Mouse (Mus musculus): ENCODE results near the gene Spo11. TPM values are rescaled to one million over a fixed set of nuclear protein-coding genes. Genes with fewer than 3 reads are reported as not detected.

Gene Spo11
- polyA plus RNA-seq, 1 experiment, result 0.15 TPM

GRCm38 (mm10) chr2:173036611-173037010, 59.1 kb downstream of the Spo11 start:
- DNase-seq, result no peak
- H3K4me3 ChIP-seq (replicated peaks; ENCODE audit: extremely low read depth, low read depth, low read length), result no peak overlapping the region
- no peak for TF ChIP-seq CTCF (IDR thresholded peaks at IDR 0.05; ENCODE audit: insufficient read depth, low read length)
- no peak for TF ChIP-seq POLR2A (IDR thresholded peaks at IDR 0.05; ENCODE audit: borderline replicate concordance, extremely low read depth, low read depth, low read length)
- 60% methylated on average over 4 of the region's 4 CpGs for WGBS
- peaks cover 16% of the 10 kb centered on the region for H3K4me1 ChIP-seq (ENCODE audit: control insufficient read depth, insufficient read depth, low read length)

- TF ChIP-seq CTCF (IDR thresholded peaks at IDR 0.05; ENCODE audit: insufficient read depth, low read length) (no peak), POLR2A (IDR thresholded peaks at IDR 0.05; ENCODE audit: borderline replicate concordance, extremely low read depth, low read depth, low read length) (no peak)
- Histone ChIP-seq H3K4me3 (replicated peaks; ENCODE audit: extremely low read depth, low read depth, low read length) (no peak overlapping the region), H3K4me1 (ENCODE audit: control insufficient read depth, insufficient read depth, low read length) (peaks cover 16% of the 10 kb centered on the region)
- WGBS, result 83% methylated on average over 5 of the region's 5 CpGs
- DNase-seq, result no peak
These were observed 59.8 kb downstream of the Spo11 start for GRCm38 (mm10) chr2:173037347-173037746.

GRCm38 (mm10) chr2:173037827-173038607, 60.5 kb downstream of the Spo11 start:
- no peak overlapping the region for H3K4me3 ChIP-seq (replicated peaks; ENCODE audit: extremely low read depth, low read depth, low read length)
- no peak for DNase-seq
- peaks cover 16% of the 10 kb centered on the region for H3K4me1 ChIP-seq (ENCODE audit: control insufficient read depth, insufficient read depth, low read length)
- TF ChIP-seq CTCF (IDR thresholded peaks at IDR 0.05; ENCODE audit: insufficient read depth, low read length) (no peak), POLR2A (IDR thresholded peaks at IDR 0.05; ENCODE audit: borderline replicate concordance, extremely low read depth, low read depth, low read length) (no peak)
- WGBS, result 56% methylated on average over 7 of the region's 7 CpGs

GRCm38 (mm10) chr2:173039041-173039440, 61.5 kb downstream of the Spo11 start:
- no peak for TF ChIP-seq CTCF (IDR thresholded peaks at IDR 0.05; ENCODE audit: insufficient read depth, low read length)
- no peak for TF ChIP-seq POLR2A (IDR thresholded peaks at IDR 0.05; ENCODE audit: borderline replicate concordance, extremely low read depth, low read depth, low read length)
- DNase-seq, result no peak
- H3K4me1 ChIP-seq (ENCODE audit: control insufficient read depth, insufficient read depth, low read length), result peaks cover 13% of the 10 kb centered on the region
- WGBS, result 73% methylated on average over 4 of the region's 4 CpGs
- no peak overlapping the region for H3K4me3 ChIP-seq (replicated peaks; ENCODE audit: extremely low read depth, low read depth, low read length)

- no peak overlapping the region for H3K4me3 ChIP-seq (replicated peaks; ENCODE audit: extremely low read depth, low read depth, low read length)
- 83% methylated on average over 3 of the region's 3 CpGs for WGBS
- peaks cover 2% of the 10 kb centered on the region for H3K4me1 ChIP-seq (ENCODE audit: control insufficient read depth, insufficient read depth, low read length)
- DNase-seq, result no peak
- TF ChIP-seq CTCF (IDR thresholded peaks at IDR 0.05; ENCODE audit: insufficient read depth, low read length) (no peak), POLR2A (IDR thresholded peaks at IDR 0.05; ENCODE audit: borderline replicate concordance, extremely low read depth, low read depth, low read length) (no peak)
These were observed 63.3 kb downstream of the Spo11 start for GRCm38 (mm10) chr2:173040803-173041202.

- no peak for DNase-seq
- TF ChIP-seq CTCF (IDR thresholded peaks at IDR 0.05; ENCODE audit: insufficient read depth, low read length) (no peak), POLR2A (IDR thresholded peaks at IDR 0.05; ENCODE audit: borderline replicate concordance, extremely low read depth, low read depth, low read length) (no peak)
- WGBS, result 59% methylated on average over 5 of the region's 5 CpGs
- H3K4me1 ChIP-seq (ENCODE audit: control insufficient read depth, insufficient read depth, low read length), result peaks cover 1% of the 10 kb centered on the region; the same call in 1 of the 2 replicates
- H3K4me3 ChIP-seq (replicated peaks; ENCODE audit: extremely low read depth, low read depth, low read length), result no peak overlapping the region
These were observed 63.7 kb downstream of the Spo11 start for GRCm38 (mm10) chr2:173041242-173041641.

GRCm38 (mm10) chr2:173041893-173042292, 64.4 kb downstream of the Spo11 start:
- no peak overlapping the region for H3K4me3 ChIP-seq (replicated peaks; ENCODE audit: extremely low read depth, low read depth, low read length)
- no peak for DNase-seq
- no peak for TF ChIP-seq CTCF (IDR thresholded peaks at IDR 0.05; ENCODE audit: insufficient read depth, low read length)
- TF ChIP-seq POLR2A (IDR thresholded peaks at IDR 0.05; ENCODE audit: borderline replicate concordance, extremely low read depth, low read depth, low read length), result no peak
- H3K4me1 ChIP-seq (ENCODE audit: control insufficient read depth, insufficient read depth, low read length), result peaks cover 6% of the 10 kb centered on the region; the same call in 1 of the 2 replicates
- 94% methylated on average over 1 of the region's 1 CpGs for WGBS

GRCm38 (mm10) chr2:173042504-173043162, 65.1 kb downstream of the Spo11 start:
- 74% methylated on average over 11 of the region's 11 CpGs for WGBS
- Histone ChIP-seq H3K4me3 (replicated peaks; ENCODE audit: extremely low read depth, low read depth, low read length) (no peak overlapping the region), H3K4me1 (ENCODE audit: control insufficient read depth, insufficient read depth, low read length) (peaks cover 6% of the 10 kb centered on the region; the same call in 1 of the 2 replicates)
- no peak for DNase-seq
- no peak for TF ChIP-seq CTCF (IDR thresholded peaks at IDR 0.05; ENCODE audit: insufficient read depth, low read length)
- TF ChIP-seq POLR2A (IDR thresholded peaks at IDR 0.05; ENCODE audit: borderline replicate concordance, extremely low read depth, low read depth, low read length), result no peak

Other genes with a start within 250 kb of the Spo11 start
- 3.2 and 5.3 TPM in 2 replicates for gene Bmp7, start 37.4 kb upstream of the Spo11 start, polyA plus RNA-seq (2012; rRNA removed)
- gene Rae1, start 22.4 kb downstream of the Spo11 start, polyA plus RNA-seq (2012; rRNA removed), result 40.2 and 46.8 TPM in 2 replicates
- gene Rbm38, start 42.8 kb downstream of the Spo11 start, polyA plus RNA-seq (2012; rRNA removed), result 89.5 and 92.5 TPM in 2 replicates
- gene Ctcfl, start 141.8 kb downstream of the Spo11 start, polyA plus RNA-seq (2012; rRNA removed), result not detected in 2 replicates
- gene Pck1, start 175.3 kb downstream of the Spo11 start, polyA plus RNA-seq (2012; rRNA removed), result 7.9 and 14.0 TPM in 2 replicates
- gene Zbp1, start 241.2 kb downstream of the Spo11 start, polyA plus RNA-seq (2012; rRNA removed), result 4.8 and 5.7 TPM in 2 replicates

Measured in lung, adult 2 months (tissue).